ENCODE assay signal across 9 mouse cellular contexts in the genomic region with DNA sequence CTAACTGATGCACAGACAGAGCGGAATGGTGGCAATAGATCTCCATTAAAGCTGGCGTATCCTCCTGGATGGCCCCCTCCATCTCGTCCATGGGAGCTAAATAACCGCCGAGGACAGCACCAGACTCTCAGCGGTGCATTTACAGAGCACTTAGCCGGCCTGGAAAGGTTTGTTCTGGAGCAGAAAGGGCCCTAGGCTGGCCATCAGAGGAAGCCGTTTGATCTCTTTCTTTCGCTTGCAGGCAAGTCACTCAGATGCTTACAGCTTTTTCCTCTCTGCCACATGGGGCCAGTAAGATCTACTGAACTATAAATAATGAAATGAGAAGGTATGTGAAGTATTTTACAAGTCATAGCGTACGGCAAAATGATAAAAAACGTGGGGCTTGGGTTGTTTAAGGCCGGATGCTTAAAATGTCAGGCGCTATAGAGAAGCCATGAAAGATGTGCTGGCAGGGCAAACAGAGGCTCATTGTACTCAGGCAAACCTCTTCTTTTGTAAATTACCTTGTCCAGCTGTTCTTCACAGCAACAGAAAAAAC.
DNase-seq lines count a peak whose midpoint lies in the region; ATAC-seq and TF ChIP-seq lines count a peak whose summit lies in the region.
"Had no signal": no experiment of that assay in that cellular context is flagged by ENCODE, and none has a peak within 500 bp of the region (broad histone marks: within the 10 kb centered on the region; RNA-seq: fewer than 3 reads in every experiment).

No protein-coding gene starts in this region.

- H3K27ac ChIP-seq in layer of hippocampus, adult 2 months: peak overlapping the region; percentile 70
- H3K27ac ChIP-seq in embryonic facial prominence, embryonic 13.5 days: no peak overlapping the region
- H3K27ac ChIP-seq in limb, embryonic 10.5 days: peak overlapping the region; percentile 82
- peak overlapping the region; percentile 66 for H3K27ac ChIP-seq in neural tube, embryonic 15.5 days (replicated peaks)

- intact Hi-C loops in left cerebral cortex, postnatal 10 days (cut with DNase I): no loop called here

- H3K4me3 ChIP-seq in layer of hippocampus, adult 2 months: peak overlapping the region; percentile 35
- H3K4me3 ChIP-seq in embryonic facial prominence, embryonic 13.5 days: no peak overlapping the region
- H3K4me3 ChIP-seq in limb, embryonic 10.5 days: no peak overlapping the region
- H3K4me3 ChIP-seq in neural tube, embryonic 15.5 days (replicated peaks): peak overlapping the region; percentile 22
- H3K4me3 ChIP-seq: megakaryocyte, embryonic 14.5 days had no signal

- TF ChIP-seq CTCF in layer of hippocampus, adult 2 months (conservative IDR thresholded peaks at IDR 0.05): no peak

- H3K4me1 ChIP-seq in embryonic facial prominence, embryonic 13.5 days: peaks cover 16% of the 10 kb centered on the region
- peaks cover 35% of the 10 kb centered on the region for H3K4me1 ChIP-seq in limb, embryonic 10.5 days
- H3K4me1 ChIP-seq in neural tube, embryonic 15.5 days: peaks cover 31% of the 10 kb centered on the region

- H3K9ac ChIP-seq in embryonic facial prominence, embryonic 13.5 days: no peak overlapping the region
- 0 out of 2 replicates have a peak overlapping the region, but pooled peaks have one; percentile 26 for H3K9ac ChIP-seq in neural tube, embryonic 15.5 days (replicated peaks)

- 0 out of 2 replicates have a peak overlapping the region, but pooled peaks have one; percentile 5 for H3K4me2 ChIP-seq in embryonic facial prominence, embryonic 13.5 days
- peak overlapping the region; percentile 54 for H3K4me2 ChIP-seq in neural tube, embryonic 15.5 days

- H3K36me3 ChIP-seq in embryonic facial prominence, embryonic 13.5 days: no peaks in the 10 kb centered on the region
- H3K36me3 ChIP-seq in limb, embryonic 10.5 days: no peaks in the 10 kb centered on the region
- no peaks in the 10 kb centered on the region for H3K36me3 ChIP-seq in neural tube, embryonic 15.5 days

- H3K9me3 ChIP-seq in embryonic facial prominence, embryonic 13.5 days: no peaks in the 10 kb centered on the region
- no peaks in the 10 kb centered on the region for H3K9me3 ChIP-seq in limb, embryonic 10.5 days (replicated peaks)
- no peaks in the 10 kb centered on the region for H3K9me3 ChIP-seq in neural tube, embryonic 15.5 days (replicated peaks)
- H3K9me3 ChIP-seq: megakaryocyte, embryonic 14.5 days had no signal

- ATAC-seq in embryonic facial prominence, embryonic 13.5 days (ENCODE audit: insufficient number of reproducible peaks, insufficient read depth, low FRiP score, low TSS enrichment, low read depth): no peak
- ATAC-seq in neural tube, embryonic 15.5 days (ENCODE audit: low FRiP score): peak; percentile 37; the same call in 1 of the 2 replicates

- H3K27me3 ChIP-seq in embryonic facial prominence, embryonic 13.5 days: peaks cover 13% of the 10 kb centered on the region
- peaks cover 28% of the 10 kb centered on the region for H3K27me3 ChIP-seq in limb, embryonic 10.5 days (ENCODE audit: low read depth, poor library complexity, severe bottlenecking)
- H3K27me3 ChIP-seq in neural tube, embryonic 15.5 days (replicated peaks): no peaks in the 10 kb centered on the region

- WGBS in embryonic facial prominence, embryonic 13.5 days: 12% methylated on average over 14 of the region's 14 CpGs
- 16% methylated on average over 14 of the region's 14 CpGs for WGBS in limb, embryonic 10.5 days
- WGBS in neural tube, embryonic 15.5 days: 3% methylated on average over 14 of the region's 14 CpGs

- DNase-seq in layer of hippocampus, adult 2 months (ENCODE audit: low spot score in 2 of 2): no peak
- no peak for DNase-seq in layer of hippocampus, postnatal 36 days
- peak; percentile 29 for DNase-seq in limb, embryonic 10.5 days (ENCODE audit: low spot score)
- DNase-seq in thymus, postnatal 0 days (ENCODE audit: low spot score): no peak
- DNase-seq in right cerebral cortex, postnatal 14 days: no peak
- DNase-seq in left cerebral cortex, postnatal 10 days (ENCODE audit: extremely low spot score in 1 of 2, low spot score in 2 of 2): no peak

Comparison
In these comparisons a context has a peak if more than half of its experiments do, and no peak if none do; other contexts are left out.
1. H3K4me3 ChIP-seq: peak in layer of hippocampus, adult 2 months (single experiment) and neural tube, embryonic 15.5 days (single experiment); none in embryonic facial prominence, embryonic 13.5 days (single experiment) and limb, embryonic 10.5 days (single experiment).